Mouse (Mus musculus) intestine, embryonic 15.5 days (tissue): ENCODE data around the gene Ptges2. TPM values are rescaled to one million over a fixed set of nuclear protein-coding genes. Genes with fewer than 3 reads are reported as not detected.

ENCODE experiments used
- ATAC-seq: fragments of 200-750 bp; cut with Nextera tagmentation; 2 replicates; pipeline ENCODE4 v1.8.0; 2017; ENCODE audit warnings: moderate TSS enrichment, moderate library complexity
- H3K27ac ChIP-seq: fragments of 300-500 bp; sonication (generic); 2 replicates; pipeline ENCODE4 v1.5.1; 2015; ENCODE audit warnings: mild to moderate bottlenecking, inconsistent platforms
- H3K27me3 ChIP-seq: fragments of 300-500 bp; sonication (generic); replicated peaks from 2 replicates; pipeline ENCODE4 v1.6.1; 2015; ENCODE audit warnings: inconsistent platforms
- H3K36me3 ChIP-seq: fragments of 300-500 bp; sonication (generic); 2 replicates; pipeline ENCODE4 v1.6.1; 2015; ENCODE audit warnings: inconsistent platforms
- H3K4me1 ChIP-seq: fragments of 300-500 bp; sonication (generic); replicated peaks from 2 replicates; pipeline ENCODE4 v1.6.1; 2015; ENCODE audit warnings: inconsistent platforms
- H3K4me2 ChIP-seq: fragments of 300-500 bp; sonication (generic); replicated peaks from 2 replicates; pipeline ENCODE4 v1.6.1; 2015; ENCODE audit warnings: mild to moderate bottlenecking, inconsistent platforms
- H3K4me3 ChIP-seq: fragments of 300-500 bp; sonication (generic); replicated peaks from 2 replicates; pipeline ENCODE4 v1.5.1; 2015; ENCODE audit warnings: inconsistent platforms
- H3K9ac ChIP-seq: fragments of 300-500 bp; sonication (generic); 2 replicates; pipeline ENCODE4 v1.6.1; 2015; ENCODE audit warnings: inconsistent platforms
- H3K9me3 ChIP-seq: fragments of 300-500 bp; sonication (generic); 2 replicates; pipeline ENCODE4 v1.6.1; 2016; ENCODE audit warnings: inconsistent platforms
- WGBS: fragments of 180-500 bp; shearing (Covaris S2); methylation state at CpG from one replicate; pipeline ENCODE4 v1.1.7; 2015; 5-methylcytosine and 5-hydroxymethylcytosine counted together
- polyA plus RNA-seq: library from polyadenylated mRNA; unstranded; fragments of >200 nt; fragmentation: Nextera tagmentation; extraction: Ambion mirVana; gene quantifications from 2 replicates; pipeline ENCODE4 v1.2.1, GENCODE M21; 2015

Ptges2 gene
- polyA plus RNA-seq, 1 experiment from 2014 or later: 43.5 TPM

- Histone ChIP-seq H3K9me3 (no peaks in the 10 kb centered on the region), H3K36me3 (peaks cover 4% of the 10 kb centered on the region; the same call in 1 of the 2 replicates), H3K4me1 (peaks cover 32% of the 10 kb centered on the region), H3K27ac (peak within 1 kb of the TSS; percentile 91), H3K4me2 (peak within 1 kb of the TSS; percentile 83), H3K4me3 (peak within 1 kb of the TSS; percentile 86), H3K9ac (peak within 1 kb of the TSS; percentile 90), H3K27me3 (no peaks in the 10 kb centered on the region)
- under 1% methylated on average over 103 of the region's 103 CpGs for WGBS
- ATAC-seq: peak; percentile 93
Measured at GRCm38 (mm10) chr2:32450881-32451844, 55.5 kb downstream of the Ptges2 start, which contains the start of gene Slc25a25. Slc25a25 (minus strand) TSS chr2:32451445.

GRCm38 (mm10) chr2:32451870-32452372, 56.2 kb downstream of the Ptges2 start:
- H3K9ac ChIP-seq: peak overlapping the region; percentile 90; the same call in 1 of the 2 replicates
- no peaks in the 10 kb centered on the region for H3K9me3 ChIP-seq
- no peaks in the 10 kb centered on the region for H3K27me3 ChIP-seq
- H3K36me3 ChIP-seq: peaks cover 4% of the 10 kb centered on the region; the same call in 1 of the 2 replicates
- 0% methylated on average over 25 of the region's 25 CpGs for WGBS
- peak; percentile 97 for ATAC-seq
- H3K27ac ChIP-seq: peak overlapping the region; percentile 91
- peaks cover 28% of the 10 kb centered on the region for H3K4me1 ChIP-seq
- peak overlapping the region; percentile 83 for H3K4me2 ChIP-seq
- peak overlapping the region; percentile 86 for H3K4me3 ChIP-seq

GRCm38 (mm10) chr2:32452441-32452971, 56.8 kb downstream of the Ptges2 start:
- H3K4me1 ChIP-seq: peaks cover 26% of the 10 kb centered on the region
- H3K9ac ChIP-seq: 0 out of 2 replicates have a peak overlapping the region, but pooled peaks have one; percentile 19
- no peaks in the 10 kb centered on the region for H3K9me3 ChIP-seq
- H3K4me3 ChIP-seq: peak overlapping the region; percentile 18
- peaks cover 4% of the 10 kb centered on the region; the same call in 1 of the 2 replicates for H3K36me3 ChIP-seq
- H3K4me2 ChIP-seq: peak overlapping the region; percentile 53
- H3K27ac ChIP-seq: peak overlapping the region; percentile 41; the same call in 1 of the 2 replicates
- 93% methylated on average over 16 of the region's 16 CpGs for WGBS
- no peaks in the 10 kb centered on the region for H3K27me3 ChIP-seq
- ATAC-seq: no peak

GRCm38 (mm10) chr2:32453641-32454303, 58.1 kb downstream of the Ptges2 start:
- Histone ChIP-seq H3K4me3 (no peak overlapping the region), H3K4me2 (peak overlapping the region; percentile 53; the same call in 1 of the 2 replicates), H3K9ac (no peak overlapping the region), H3K36me3 (peaks cover 4% of the 10 kb centered on the region; the same call in 1 of the 2 replicates), H3K4me1 (peaks cover 17% of the 10 kb centered on the region; the same call in 1 of the 2 replicates), H3K27ac (no peak overlapping the region), H3K9me3 (no peaks in the 10 kb centered on the region), H3K27me3 (no peaks in the 10 kb centered on the region)
- WGBS: 79% methylated on average over 5 of the region's 5 CpGs
- ATAC-seq: no peak

GRCm38 (mm10) chr2:32454633-32455032, 58.9 kb downstream of the Ptges2 start:
- ATAC-seq: no peak
- Histone ChIP-seq H3K4me2 (no peak overlapping the region), H3K9ac (no peak overlapping the region), H3K27ac (no peak overlapping the region), H3K4me3 (no peak overlapping the region), H3K36me3 (peaks cover 4% of the 10 kb centered on the region; the same call in 1 of the 2 replicates), H3K4me1 (peaks cover 17% of the 10 kb centered on the region; the same call in 1 of the 2 replicates), H3K9me3 (no peaks in the 10 kb centered on the region), H3K27me3 (no peaks in the 10 kb centered on the region)
- 79% methylated on average over 10 of the region's 10 CpGs for WGBS

- Histone ChIP-seq H3K27ac (no peak overlapping the region), H3K4me1 (peaks cover 15% of the 10 kb centered on the region; the same call in 1 of the 2 replicates), H3K9ac (no peak overlapping the region), H3K36me3 (peaks cover 4% of the 10 kb centered on the region; the same call in 1 of the 2 replicates), H3K4me3 (no peak overlapping the region), H3K27me3 (no peaks in the 10 kb centered on the region), H3K9me3 (no peaks in the 10 kb centered on the region), H3K4me2 (no peak overlapping the region)
- 86% methylated on average over 8 of the region's 8 CpGs for WGBS
- ATAC-seq: no peak
Measured at GRCm38 (mm10) chr2:32455101-32455500, 59.4 kb downstream of the Ptges2 start.

Other genes starting within 250 kb of the Ptges2 start
- 32.5 and 36.1 TPM in 2 replicates for gene Prrc2b, start 244.8 kb upstream of the Ptges2 start, polyA plus RNA-seq
- 26.0 and 26.8 TPM in 2 replicates for gene Pomt1, start 159.3 kb upstream of the Ptges2 start, polyA plus RNA-seq
- 64.7 and 69.0 TPM in 2 replicates for gene Uck1, start 135.7 kb upstream of the Ptges2 start, polyA plus RNA-seq
- 19.7 and 20.5 TPM in 2 replicates for gene Golga2, start 108.5 kb upstream of the Ptges2 start, polyA plus RNA-seq
- gene Swi5, start 107.8 kb upstream of the Ptges2 start, polyA plus RNA-seq: 387 and 409 TPM in 2 replicates
- gene Ciz1, start 43.6 kb upstream of the Ptges2 start, polyA plus RNA-seq: 38.9 and 39.8 TPM in 2 replicates
- gene Dnm1, start 42.6 kb upstream of the Ptges2 start, polyA plus RNA-seq: 12.2 and 16.4 TPM in 2 replicates
- gene 1110008P14Rik, start 14.0 kb upstream of the Ptges2 start, polyA plus RNA-seq: 38.6 and 42.5 TPM in 2 replicates
- 1.8 and 4.7 TPM in 2 replicates for gene Lcn2, start 7.6 kb upstream of the Ptges2 start, polyA plus RNA-seq
- 4.7 and 5.0 TPM in 2 replicates for gene Naif1, start 54.6 kb downstream of the Ptges2 start, polyA plus RNA-seq
- gene Slc25a25, start 55.5 kb downstream of the Ptges2 start, polyA plus RNA-seq: 20.0 and 20.1 TPM in 2 replicates
- gene Fam102a, start 139.4 kb downstream of the Ptges2 start, polyA plus RNA-seq: 9.7 and 9.8 TPM in 2 replicates
- gene Dpm2, start 175.0 kb downstream of the Ptges2 start, polyA plus RNA-seq: 115 and 121 TPM in 2 replicates
- 0.56 and 0.69 TPM in 2 replicates for gene Pip5kl1, start 178.9 kb downstream of the Ptges2 start, polyA plus RNA-seq
- not detected in 2 replicates for gene 9430097D07Rik, start 179.8 kb downstream of the Ptges2 start, polyA plus RNA-seq
- gene St6galnac4, start 191.2 kb downstream of the Ptges2 start, polyA plus RNA-seq: 16.4 and 18.8 TPM in 2 replicates
- gene St6galnac6, start 203.8 kb downstream of the Ptges2 start, polyA plus RNA-seq: 14.0 and 15.7 TPM in 2 replicates
- 19.2 and 19.6 TPM in 2 replicates for gene Ak1, start 225.9 kb downstream of the Ptges2 start, polyA plus RNA-seq